Mouse (Mus musculus) adrenal gland, postnatal 10 days (tissue): ENCODE measurements around the gene Hoxb6. TPM values are rescaled to one million over a fixed set of nuclear protein-coding genes. Genes with fewer than 3 reads are reported as not detected.

Experiments used
- DNase-seq: peaks from one replicate; pipeline ENCODE4 v3.0.0; 2021; ENCODE audit warnings: mixed read lengths
- total RNA-seq, 2 experiments: library from RNA; stranded (reverse); gene quantifications; 2 replicates each; pipeline ENCODE4 v1.2.3; 2021

Hoxb6 gene
- total RNA-seq, 2 experiments from 2014 or later = 23.6 to 29.8 TPM

- DNase-seq = no peak
Observed at GRCm38 (mm10) chr11:96334998-96335397, 42.7 kb downstream of the Hoxb6 start.

DNA sequence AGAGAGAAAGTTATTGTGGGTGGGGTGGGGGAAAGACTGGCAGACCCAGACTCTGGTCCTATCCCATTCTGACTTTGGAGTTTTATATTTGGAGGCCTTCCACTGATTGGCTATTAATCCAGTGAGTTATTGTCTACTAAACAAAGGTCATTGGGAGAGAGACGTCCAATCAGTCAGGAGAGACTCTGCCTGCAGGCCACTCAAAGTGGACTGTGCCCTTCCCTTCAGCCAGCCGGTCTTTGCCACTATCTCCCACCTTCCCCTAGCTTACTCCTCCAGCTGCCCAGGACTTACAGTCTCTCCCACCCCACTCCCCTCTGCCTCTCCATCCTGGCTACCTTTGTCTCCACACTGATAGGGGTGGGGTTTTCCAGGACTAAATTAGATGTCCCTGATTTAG lies 44.3 kb downstream of the Hoxb6 start:
- peak; percentile 44 for DNase-seq

DNA sequence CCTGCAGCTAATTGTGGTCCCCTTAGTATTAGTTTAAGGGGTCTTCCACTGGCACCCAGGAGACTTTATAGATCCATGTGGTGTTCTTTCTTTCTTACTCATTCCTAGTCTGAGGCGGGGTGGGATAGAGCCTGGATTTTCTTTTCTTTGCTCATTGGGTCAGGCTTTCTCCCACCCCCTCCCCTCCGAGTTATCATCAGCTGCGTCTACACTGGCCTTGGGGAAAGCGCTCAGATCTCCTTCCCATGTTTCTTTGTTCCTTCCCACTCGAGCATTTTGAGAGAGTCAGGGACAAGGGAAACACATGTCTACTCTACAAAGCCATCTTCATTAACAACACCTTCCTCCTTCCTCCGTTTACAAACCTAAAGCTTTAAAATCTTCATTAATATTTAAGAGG lies 44.8 kb downstream of the Hoxb6 start:
- DNase-seq = peak; percentile 43

DNA sequence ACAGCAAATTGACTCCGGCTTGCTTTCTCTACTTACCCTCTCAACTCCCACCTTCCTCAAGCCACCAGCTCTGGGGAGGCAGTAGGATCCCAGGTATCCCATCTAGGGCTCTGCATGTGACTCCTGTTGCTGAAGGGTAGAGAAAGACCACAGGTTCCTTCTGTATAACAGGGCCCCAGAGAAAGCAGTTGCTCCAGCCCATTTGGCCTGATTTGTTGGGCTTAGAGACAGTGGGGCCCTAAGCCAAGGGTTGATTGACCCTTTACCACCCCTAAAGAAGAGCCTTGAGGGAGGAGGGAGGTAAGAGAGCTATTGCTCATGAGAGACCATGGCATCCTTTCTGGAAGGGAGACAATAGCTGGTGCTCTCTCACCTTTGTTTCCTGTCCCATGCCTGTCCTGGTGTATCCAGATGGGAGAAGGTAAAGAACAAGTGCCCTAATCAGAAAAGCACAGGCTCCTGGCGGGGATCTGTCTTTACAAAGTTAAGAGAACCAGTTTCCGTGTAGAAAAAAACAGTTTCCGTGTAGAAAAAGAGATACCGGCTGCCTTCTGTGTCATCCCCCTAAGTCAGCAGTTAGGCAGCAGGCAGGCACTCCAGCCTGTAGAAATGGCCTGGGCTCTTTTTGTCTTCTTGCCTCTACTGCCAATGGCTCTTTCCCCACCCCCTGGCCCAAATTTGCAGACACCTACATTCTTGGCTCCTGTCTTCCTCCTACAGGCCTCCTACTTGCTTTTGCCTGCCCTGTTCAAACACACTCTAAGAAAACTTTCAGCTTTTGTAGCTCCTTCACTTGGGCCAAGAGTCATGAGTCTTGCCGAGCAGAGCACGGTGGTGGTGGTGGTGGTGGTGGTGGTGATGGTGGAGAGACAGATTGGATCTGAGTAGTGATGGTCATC lies 46.9 kb downstream of the Hoxb6 start:
- peak; percentile 22 for DNase-seq

DNA sequence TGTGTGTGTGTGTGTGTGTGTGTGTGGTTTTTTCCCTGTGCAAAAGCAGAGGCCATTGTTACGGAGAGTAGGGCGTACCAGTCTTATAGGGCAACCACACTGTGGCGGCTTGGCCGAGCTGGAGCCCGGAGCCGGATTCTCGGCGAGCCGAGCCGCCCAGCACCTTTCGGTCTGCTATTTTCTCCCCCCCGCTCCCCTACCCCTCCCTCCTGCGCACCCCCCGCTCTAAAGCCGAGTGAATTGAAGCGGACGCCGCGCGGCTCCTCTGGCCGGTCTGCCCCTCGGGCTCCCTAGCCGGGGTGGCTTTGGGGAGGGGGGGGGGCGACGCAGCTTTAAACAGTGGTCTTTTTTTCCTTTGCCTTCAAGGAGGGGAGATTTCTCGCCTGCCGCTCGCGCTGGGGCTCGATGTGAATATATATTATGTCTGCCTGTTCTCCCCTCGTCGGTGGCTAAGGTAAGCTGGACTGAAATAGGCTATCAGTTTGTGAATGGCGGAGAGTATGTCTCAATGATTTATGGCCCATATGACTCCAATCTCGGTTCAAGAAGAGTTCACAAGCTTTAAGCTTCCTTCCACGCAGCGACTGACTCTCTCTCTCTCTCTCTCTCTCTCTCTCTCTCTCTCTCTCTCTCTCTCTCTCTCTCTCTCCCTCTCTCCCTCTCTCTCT lies 48.6 kb downstream of the Hoxb6 start:
- peak; percentile 66 for DNase-seq

GRCm38 (mm10) chr11:96341701-96342575 lies 49.7 kb downstream of the Hoxb6 start:
- DNase-seq = peak; percentile 65

DNA sequence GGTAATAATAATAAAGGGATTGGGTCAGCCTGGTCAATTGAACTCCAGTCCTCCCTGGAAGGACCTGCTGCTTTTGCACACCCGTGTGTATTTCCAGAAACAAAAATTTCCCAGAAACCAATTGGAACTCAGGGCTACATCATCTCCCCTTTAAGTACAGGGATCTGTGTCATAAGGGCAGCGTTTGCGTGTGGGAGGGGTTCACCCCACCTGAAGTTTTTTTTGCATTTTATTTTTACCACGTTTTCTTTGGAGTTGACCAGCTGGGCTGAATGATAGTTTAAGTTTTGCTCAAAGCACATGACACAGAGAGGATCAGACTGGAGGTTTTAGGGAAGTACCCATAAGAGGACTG lies 50.3 kb downstream of the Hoxb6 start:
- DNase-seq = peak; percentile 15

- peak; percentile 24 for DNase-seq
Observed at GRCm38 (mm10) chr11:96343206-96343745, 51.0 kb downstream of the Hoxb6 start.

- peak; percentile 53 for DNase-seq
Observed at GRCm38 (mm10) chr11:96344061-96344877, 52.0 kb downstream of the Hoxb6 start.

DNA sequence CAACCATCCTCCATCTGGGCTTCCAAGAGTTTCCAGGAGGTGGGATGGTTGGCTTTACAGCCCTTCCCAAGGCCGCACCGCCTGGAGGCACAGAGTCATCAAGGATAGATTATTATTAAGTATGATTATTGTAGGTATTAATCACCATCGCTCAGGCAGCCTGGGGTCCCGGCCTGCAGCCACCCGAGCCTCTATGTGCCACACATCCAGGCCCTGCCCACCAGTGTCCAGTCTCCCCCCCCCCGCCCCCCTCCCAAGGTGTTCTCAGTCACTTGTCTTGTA lies 52.5 kb downstream of the Hoxb6 start:
- peak; percentile 46 for DNase-seq

- DNase-seq = peak; percentile 61
Observed at GRCm38 (mm10) chr11:96345220-96345892, 53.1 kb downstream of the Hoxb6 start.

DNA sequence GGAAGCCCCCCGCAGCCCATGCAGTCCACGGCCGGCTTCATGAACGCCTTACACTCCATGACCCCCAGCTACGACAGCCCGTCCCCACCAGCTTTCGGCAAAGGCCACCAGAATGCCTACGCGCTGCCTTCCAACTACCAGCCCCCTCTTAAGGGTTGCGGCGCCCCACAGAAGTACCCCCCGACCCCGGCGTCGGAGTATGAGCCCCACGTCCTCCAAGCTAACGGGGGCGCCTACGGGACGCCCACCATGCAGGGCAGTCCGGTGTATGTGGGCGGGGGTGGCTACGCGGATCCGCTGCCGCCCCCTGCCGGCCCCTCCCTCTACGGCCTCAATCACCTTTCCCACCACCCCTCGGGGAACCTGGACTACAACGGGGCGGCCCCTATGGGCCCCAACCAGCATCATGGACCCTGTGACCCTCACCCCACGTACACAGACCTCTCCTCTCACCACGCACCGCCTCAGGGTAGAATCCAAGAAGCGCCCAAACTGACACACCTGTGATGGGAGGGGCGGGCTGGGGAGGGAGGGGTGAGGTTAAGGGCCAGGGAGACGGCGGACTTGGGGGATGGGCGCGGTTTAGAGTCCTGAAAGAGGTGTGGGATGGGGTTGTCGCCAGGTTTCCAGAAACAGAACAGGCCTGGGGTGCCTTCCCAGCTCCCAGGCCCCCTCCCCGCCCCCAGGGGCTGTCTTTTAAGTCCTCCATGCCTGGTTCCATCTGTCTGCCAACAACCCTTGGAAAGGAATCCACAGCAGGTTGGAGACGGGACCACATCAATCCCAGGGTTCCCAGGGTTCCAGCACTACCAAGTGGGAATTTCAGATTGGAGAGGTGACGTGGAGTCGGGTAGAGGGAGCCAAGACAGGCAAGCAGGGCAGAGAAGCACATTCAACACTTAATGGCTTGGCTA lies 53.9 kb downstream of the Hoxb6 start:
- DNase-seq = peak; percentile 49

DNA sequence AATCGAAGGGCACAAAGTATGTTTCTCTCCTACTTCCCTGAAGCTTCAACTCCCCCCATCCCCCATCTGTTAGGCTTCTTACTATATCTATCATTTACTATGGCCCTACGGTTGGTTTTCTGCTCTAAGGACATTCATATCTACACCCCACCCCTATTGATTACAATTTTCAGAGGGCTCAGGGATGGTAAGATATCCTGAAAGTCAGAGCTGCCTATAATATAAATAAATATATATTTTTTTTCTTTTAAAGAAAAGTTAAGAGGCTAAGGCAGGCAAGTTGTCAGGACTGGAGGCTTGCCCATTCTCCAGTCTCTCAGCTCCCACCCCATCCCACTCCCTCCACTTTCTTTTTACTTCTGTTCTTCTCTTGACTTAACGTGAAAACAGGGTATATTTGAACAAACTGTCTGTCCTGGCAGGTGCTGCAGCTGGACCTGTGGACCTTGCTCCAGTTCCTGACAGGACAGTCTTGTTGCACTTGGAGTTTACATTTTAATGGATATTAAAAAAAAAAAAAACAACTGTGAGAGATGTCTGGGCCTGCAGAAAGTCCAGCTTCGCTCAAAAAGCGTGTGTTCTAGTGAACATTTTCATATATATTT lies 54.7 kb downstream of the Hoxb6 start:
- DNase-seq = peak; percentile 12

DNA sequence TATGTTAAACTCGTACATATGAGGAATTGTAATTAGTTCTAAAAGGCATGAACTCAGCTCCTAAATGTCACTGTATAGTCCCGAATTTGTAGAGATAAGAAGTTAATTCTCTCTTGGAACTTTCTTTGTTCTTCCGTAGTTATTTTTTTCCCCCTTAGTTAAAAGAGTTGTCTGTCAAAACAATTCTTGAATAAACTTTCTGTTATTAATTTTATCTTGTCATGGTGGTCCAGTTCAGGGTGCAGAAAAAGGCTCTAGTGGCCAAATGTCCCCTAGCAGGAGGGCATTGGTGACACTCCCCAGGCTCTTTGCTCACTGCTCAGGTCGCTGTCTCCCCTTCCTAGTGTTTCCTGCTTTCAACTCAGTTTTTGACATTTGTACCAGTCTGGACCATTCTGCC lies 55.4 kb downstream of the Hoxb6 start:
- no peak for DNase-seq

DNA sequence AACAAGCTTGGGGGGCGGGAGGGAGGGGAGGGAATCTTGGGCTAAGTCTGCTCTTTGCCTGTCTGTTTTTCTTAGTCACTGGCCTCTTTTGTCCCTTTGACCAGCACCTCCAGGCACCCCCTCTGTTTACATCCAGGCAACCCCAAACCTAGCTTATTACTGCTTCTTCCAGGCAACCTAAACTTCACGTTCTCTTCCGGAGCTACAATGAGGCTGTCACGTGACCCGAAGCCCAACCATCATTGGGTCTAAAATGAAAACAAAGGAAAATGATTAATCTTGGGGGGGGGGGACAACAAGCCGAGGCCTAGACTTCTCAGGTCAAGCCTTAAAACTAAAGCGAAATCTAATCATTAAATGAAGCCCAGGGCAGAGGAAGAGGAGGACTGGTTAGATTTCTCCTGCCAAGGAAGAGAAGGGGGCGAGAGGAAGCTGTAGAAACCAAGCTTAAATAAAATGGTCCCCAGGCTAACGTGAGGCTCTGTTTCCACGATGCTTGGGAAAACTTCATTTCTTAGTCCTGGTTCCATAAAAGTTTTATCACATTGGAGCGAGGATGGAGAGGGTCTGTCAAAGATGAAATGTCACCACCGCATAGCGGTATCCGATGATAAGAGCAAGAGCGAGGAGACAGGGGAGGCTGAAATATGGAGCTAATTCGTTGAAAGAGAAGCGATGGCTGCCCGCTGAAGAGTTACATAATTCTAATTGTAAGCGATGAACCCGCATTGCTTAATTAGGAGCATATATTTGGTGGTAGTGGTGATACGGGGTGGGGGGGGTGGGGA lies 56.1 kb downstream of the Hoxb6 start:
- peak; percentile 57 for DNase-seq

DNA sequence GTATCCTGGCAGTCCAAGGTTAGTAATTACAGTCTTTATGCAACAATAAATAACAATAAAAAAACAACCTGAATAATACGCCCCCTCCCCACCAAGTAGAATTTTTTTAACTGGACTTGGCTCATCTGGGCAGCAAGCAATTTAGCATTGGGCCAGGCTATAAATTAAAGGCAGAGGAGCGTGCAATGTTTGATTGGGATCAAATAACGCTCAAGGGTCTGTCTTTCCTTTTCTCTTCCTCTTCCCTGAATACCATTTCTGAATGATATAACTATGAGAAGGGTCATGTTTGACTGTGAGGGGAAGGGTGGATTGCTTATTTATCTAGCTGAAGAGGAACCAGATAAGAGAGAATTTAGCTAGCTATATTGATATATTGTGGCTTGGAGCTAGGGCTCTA lies 56.7 kb downstream of the Hoxb6 start:
- no peak for DNase-seq

DNA sequence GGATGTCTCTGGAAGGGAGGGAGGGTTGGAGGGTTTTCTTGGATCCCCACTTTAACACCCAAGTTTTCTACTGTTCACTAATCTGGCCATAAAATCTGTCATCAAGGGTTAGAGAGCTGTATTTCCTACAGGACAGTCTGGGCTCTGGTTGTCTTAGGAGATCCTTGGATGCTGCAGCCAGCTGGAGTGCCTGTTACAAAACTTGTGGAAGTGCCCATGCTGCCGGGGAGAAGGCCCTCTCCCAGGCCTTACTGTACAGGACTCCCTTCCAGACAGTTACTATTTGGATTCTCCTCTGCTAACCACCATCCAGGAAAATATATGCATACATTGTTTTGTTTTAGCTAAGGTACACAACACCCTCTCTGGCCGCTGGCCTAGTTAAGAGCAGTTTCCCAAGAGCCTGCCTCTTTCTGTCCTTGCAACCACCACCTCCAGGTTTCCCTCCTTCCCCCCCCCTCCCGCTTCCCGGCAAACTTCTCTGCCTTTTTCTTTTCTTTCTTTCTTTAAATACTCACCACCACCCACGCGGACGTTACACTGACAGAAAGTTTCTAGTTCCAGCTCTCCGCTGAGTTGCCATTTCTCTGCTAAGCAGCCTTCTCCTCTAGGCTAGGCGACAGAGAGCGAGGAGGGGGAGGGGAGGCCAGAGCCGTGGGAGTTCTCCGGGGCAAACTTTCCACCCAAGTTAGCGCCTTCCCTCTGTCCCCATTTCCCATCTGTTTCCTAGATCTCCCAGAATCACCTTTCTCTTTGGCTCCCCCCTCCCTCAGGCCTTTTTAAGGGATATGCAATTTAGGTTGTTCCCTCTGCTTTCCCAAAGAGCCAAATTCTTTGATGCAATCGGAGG lies 57.4 kb downstream of the Hoxb6 start:
- DNase-seq = peak; percentile 69

- no peak for DNase-seq
Observed at GRCm38 (mm10) chr11:96350341-96350624, 58.0 kb downstream of the Hoxb6 start, which contains the start of gene Hoxb2. TSS of gene Hoxb2 (plus strand) at chr11:96350525.
